Mouse (Mus musculus) C2C12 (cell line): ENCODE results near the gene Pex10.

ENCODE experiments used
- CEBPB ChIP-seq: IDR thresholded peaks from one replicate; pipeline ENCODE4 v1.6.1; 2011; ENCODE audit warnings: low read depth, mild to moderate bottlenecking, control low read depth, moderate library complexity
- CTCF ChIP-seq: IDR thresholded peaks from one replicate; pipeline ENCODE4 v1.5.1; 2011; ENCODE audit not compliant: control insufficient read depth, insufficient read depth, insufficient read length
- FOSL1 ChIP-seq: IDR thresholded peaks from one replicate; pipeline ENCODE4 v1.8.0; 2011; ENCODE audit warnings: mild to moderate bottlenecking, low read length; ENCODE audit not compliant: poor library complexity, insufficient read depth, severe bottlenecking
- MAX ChIP-seq: IDR thresholded peaks from one replicate; pipeline ENCODE4 v1.6.1; 2011; ENCODE audit warnings: mild to moderate bottlenecking, control low read depth
- USF1 ChIP-seq: IDR thresholded peaks from one replicate; pipeline ENCODE4 v1.6.1; 2011; ENCODE audit warnings: low read depth, mild to moderate bottlenecking, control low read depth, moderate library complexity

GRCm38 (mm10) chr4:155118278-155118677 is 51.5 kb downstream of the Pex10 start:
- TF ChIP-seq CTCF (no peak), MAX (no peak), FOSL1 (no peak), USF1 (no peak), CEBPB (no peak)
